Mouse (Mus musculus): Measurements from ENCODE around the gene Wdr77.
"Not testable (repeated sequence)": the region's sequence is repeated elsewhere in the genome, so short reads cannot be mapped to it uniquely, and the experiment has no call there.

Gene Wdr77

GRCm38 (mm10) chr3:105958974-105959580, at the start of gene Wdr77:
Gene Wdr77, plus strand, starts transcription at chr3:105959369.
- peak; percentile 93 for DNase-seq (ENCODE audit: low spot score)

DNA sequence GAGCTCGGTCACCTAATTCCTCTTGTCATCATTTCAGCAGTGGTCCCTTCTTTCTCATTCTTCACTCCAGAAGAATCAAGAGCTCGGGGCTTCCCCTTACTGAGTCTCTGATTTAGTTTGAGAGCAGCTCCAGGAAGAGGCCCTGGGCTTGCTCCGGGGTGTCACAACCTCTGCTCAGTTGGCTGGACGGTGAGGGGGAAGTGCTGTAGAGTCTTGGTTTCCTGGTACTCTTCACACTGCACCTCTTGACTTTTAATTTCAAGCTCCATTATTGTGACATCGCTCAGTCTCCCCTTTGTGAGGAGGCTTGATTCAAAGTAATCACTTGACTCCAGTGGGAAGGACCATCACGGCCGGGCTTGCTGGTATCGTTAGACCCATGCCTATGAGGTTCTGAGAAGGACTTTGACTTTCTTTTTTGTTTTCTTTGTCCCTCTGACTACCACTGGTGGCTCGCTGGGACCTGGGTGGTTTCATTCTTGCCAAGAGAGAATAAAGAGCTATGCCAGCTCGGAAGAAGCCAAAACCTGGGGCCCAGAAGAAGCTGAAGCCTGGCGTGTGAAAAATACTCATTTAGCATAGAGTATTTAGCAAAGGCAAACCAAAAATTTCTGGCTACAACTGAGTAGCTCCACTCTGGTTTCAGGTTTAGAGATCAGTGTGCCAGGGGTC, 48.5 kb upstream of the Wdr77 start:
- DNase-seq (ENCODE audit: low spot score): no peak

DNA sequence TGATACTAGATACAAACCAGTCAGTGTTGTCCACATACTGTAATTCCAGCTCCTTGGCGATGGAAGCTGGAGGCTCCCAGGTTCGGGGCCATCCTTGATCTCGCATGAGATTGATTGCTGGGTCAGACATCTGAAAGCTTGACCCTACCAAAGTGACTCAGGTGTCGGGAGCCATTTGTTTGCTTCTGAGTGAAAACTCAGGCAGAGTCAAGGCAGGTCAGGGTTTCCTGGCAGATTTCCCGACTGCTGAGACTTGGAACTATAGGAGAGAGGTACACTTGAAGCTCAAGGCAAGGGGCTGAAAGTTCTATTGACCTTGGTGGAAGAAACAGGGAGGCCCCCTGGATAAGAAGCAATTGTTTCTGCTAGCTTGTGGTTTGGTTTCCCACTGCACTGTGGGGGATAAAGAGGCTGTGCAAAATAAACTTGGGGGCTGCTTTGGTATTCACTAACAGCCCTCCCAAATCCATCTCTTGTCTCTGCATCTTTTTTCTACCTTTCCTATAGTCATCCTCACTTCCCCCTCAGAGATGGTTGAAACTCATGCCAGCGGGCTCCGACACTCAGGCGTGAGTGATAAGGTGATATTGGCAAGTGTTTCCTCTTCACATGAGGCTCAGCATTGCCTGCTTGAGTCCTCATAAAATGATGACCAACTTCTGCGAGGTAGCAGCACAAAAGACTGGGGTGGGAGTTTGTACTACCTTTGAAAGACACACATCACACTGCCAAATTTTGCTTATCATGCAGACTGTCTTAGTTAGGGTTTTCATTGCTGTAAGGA, 46.9 kb upstream of the Wdr77 start:
- DNase-seq (ENCODE audit: low spot score): no peak

DNA sequence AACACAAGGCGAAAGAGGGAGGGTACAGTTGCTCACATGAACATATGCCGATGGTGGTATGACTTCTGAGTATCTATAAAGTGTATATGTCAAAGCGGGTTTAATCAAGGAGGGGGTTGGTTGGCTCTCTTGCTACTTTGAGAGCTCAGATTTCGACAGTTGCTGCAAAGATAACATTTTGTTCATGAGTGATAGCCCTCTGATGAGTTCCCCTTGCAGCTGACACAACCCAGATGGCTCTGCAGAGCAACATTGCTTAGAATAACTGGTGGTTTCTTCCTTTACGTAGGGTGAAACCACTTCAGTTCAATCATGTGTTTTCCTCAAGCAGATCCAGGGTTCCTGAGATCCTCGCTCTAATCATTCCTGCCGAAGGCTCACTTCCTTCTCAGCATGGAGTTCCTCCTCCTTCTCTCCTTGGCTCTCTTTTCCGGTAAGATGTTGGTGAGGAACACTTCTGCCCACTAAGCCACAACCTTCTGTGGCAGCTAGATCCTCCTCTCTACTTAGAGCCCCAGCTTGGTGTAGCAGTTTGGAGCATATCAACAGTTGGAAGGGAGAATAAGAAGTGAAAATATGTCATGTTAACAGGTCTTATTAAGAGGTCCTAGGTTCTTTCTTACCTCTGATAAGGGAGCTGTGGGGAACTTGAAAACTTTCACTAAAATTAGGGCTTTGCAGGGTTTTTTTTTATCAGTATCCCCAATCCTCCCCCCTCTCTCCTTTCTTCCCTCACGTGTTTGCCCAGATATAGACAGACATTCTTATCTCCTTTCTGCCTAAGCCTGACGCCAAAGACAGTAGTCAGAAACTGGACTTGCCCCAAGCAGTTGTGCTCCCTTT, 45.1 kb upstream of the Wdr77 start:
- no peak for DNase-seq (ENCODE audit: low spot score)

- DNase-seq (ENCODE audit: low spot score): no peak
These were observed 43.9 kb upstream of the Wdr77 start for GRCm38 (mm10) chr3:105915281-105915680.

DNA sequence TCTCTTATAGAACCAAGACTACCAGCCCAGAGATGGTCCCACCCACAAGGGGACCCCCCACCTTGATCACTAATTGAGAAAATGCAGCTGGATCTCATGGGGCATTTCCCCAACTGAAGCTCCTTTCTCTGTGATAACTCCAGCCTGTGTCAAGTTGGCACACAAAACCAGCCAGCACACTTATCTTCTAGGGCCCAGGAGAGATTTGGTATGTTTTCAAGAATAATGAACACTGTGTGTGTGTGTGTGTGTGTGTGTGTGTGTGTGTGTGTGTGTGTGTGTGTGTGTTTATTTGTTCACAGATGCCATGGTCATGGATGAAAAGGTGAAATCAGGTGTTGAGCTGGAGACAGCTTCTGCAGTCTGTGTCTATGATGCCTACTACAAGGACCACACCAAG, 42.7 kb upstream of the Wdr77 start:
- not testable (repeated sequence) for DNase-seq (ENCODE audit: low spot score)

GRCm38 (mm10) chr3:105917656-105918354, 41.4 kb upstream of the Wdr77 start:
- DNase-seq (ENCODE audit: low spot score): no peak

DNA sequence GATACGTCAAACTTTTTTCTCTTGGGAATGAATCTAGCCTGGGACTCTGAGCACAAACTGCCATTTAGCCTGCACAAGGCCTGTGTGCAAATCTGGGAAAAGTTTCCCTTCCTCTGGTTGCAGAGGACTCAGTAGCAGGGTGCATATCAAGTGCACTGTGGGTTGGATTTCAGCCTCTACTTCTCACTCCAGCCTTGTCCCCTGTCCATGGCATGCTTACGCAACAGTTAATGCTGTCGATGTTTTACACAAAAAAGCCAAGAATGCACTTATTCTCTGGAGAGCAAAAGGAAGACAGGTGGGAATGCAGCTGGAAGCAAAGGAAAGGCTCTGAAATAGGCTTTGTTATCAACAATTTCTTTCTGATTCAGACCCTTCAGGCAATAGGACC, 40.8 kb upstream of the Wdr77 start:
- no peak for DNase-seq (ENCODE audit: low spot score)

DNA sequence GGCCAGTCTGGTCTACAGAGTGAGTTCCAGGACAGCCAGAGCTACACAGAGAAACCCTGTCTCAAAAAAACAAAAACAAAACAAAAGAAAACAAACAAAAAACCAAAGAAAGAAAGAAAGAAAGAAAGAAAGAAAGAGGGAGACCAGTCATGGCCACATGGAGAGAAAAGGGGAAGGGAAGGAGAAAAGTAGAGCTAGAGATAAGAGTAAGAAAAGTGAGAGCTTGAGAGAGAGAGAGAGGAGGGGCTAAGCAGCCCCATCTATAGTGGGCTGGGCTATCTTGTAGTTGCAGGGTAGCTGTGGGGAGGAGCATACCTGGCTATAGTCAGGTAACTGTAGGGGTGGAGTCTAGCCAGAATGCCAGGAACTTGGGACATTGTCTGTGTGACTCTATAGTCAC, 38.4 kb upstream of the Wdr77 start:
- not testable (repeated sequence) for DNase-seq (ENCODE audit: low spot score)

DNA sequence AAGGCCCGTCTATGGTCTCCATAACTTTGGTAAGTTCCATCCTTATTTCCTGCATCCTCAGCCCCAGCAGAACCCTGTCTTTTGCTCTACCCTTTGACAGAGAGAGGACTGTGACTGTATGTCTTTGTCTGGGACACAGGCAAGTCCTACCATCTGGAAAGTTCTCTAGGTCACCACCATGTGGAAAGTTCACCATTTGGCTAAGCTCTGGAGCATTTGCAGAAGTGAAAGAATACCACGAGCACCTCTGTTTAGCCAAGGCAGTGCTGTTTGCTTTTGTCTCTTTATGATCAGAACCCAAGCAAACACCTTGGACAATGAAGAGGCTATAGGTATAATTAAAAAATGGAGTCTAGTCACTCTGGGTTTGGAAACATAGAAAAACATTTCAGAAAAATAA, 37.2 kb upstream of the Wdr77 start:
- no peak for DNase-seq (ENCODE audit: low spot score)

GRCm38 (mm10) chr3:105924616-105925015, 34.6 kb upstream of the Wdr77 start:
- DNase-seq (ENCODE audit: low spot score): no peak

DNA sequence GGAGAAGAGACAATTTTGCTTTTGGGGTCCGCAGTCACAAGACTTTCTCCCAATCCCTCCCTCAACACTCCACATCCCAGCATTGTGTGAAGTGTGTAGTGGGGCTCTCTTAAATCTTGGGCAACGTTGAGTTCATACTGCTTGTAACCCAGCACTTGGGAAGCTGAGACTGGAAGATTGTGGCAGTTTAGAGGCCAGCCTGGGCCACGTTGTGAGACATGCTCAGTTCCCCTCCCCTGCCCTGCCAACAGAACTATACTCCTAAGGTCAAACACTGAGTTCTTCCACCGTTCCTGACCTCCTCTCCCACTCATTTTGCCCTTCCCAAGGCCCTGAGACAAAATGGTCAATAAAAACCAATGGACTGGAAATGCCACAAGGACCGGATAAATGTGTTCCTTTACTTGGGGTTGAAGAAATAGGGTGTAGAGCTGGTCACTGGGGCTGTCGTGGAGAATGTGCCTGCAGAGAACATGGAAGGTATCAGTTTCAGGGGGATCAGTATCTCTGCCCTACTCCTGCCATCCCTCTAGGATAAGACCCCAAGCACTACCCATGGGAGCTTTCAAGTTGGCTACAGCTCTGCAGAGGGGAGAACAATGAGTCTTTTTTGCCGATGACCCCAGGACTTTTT, 31.5 kb upstream of the Wdr77 start:
- no peak for DNase-seq (ENCODE audit: low spot score)

GRCm38 (mm10) chr3:105928195-105928569, 31.0 kb upstream of the Wdr77 start:
- DNase-seq (ENCODE audit: low spot score): no peak

- DNase-seq (ENCODE audit: low spot score): no peak
These were observed 30.4 kb upstream of the Wdr77 start for GRCm38 (mm10) chr3:105928781-105929180.

DNA sequence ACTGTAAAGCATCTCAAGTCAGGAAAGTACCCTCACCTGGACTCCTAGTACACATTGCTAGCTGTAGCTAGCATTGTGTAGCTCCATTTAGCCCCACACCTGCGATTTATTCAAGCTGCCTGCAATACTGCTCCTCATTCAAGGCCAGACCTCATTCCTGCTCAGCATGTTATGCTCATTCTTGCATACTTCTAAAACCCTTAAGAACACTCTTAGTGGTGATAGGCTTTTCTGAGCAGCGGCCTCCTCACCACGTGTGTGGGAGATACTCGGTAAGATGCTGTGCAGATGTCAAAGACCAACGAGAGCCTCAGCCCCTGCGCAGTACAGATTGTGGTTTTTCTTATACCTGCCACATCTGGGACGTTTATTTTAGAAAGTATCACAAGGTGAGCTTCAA, 29.3 kb upstream of the Wdr77 start:
- no peak for DNase-seq (ENCODE audit: low spot score)

- no peak for DNase-seq (ENCODE audit: low spot score)
These were observed 28.1 kb upstream of the Wdr77 start for GRCm38 (mm10) chr3:105931095-105931494.

GRCm38 (mm10) chr3:105932240-105933071, 26.7 kb upstream of the Wdr77 start, which contains the start of gene I830077J02Rik:
Gene I830077J02Rik, minus strand, starts transcription at chr3:105932664.
- no peak for DNase-seq (ENCODE audit: low spot score)

DNA sequence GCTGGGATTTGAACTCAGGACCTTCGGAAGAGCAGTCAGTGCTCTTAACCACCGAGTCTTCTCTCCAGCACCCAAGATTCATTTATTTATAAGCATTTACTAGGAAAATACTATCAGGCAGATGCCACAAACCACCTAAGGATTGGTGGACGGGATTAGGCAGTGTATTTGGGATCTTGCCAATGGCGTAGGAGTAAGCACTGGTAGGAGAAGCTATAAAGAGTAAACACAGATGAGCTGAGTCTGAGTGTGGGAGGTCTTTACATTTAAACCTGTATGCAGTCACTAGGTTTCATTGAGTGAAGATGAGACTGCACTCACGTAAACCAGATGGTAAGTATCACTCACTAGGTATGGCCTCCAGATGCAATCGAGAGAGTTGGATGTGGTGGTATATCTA, 25.2 kb upstream of the Wdr77 start:
- DNase-seq (ENCODE audit: low spot score): no peak

- peak; percentile 31 for DNase-seq (ENCODE audit: low spot score)
These were observed 24.1 kb upstream of the Wdr77 start for GRCm38 (mm10) chr3:105935033-105935432.

DNA sequence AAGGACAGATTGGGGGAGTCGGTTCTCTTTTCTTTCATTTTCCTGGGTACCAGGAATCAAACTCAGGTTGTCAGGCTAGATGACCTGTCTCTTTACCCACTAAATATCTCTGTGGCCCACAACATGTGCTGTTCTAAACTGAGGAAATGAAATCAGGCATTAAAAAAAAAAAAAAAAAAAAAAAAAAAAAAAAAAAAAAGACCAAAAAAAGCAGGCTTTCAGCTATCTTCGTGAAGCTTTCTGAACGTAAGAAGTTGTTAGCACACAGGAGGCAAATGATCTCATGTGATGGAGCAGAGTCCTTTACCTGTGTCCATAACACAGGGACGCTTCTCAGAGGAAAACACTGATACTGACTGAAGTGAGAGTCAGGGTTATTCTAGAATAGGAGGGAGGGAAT, 23.1 kb upstream of the Wdr77 start:
- DNase-seq (ENCODE audit: low spot score): no peak
